Mouse (Mus musculus) adrenal gland, postnatal 25 days (tissue): ENCODE measurements at regions not wholly inside any gene's neighbourhood (a gene's known extent, or its start where the extent isn't known, plus 50 kb on each side); places are given as distances from the start of the nearest gene placed in this dataset.
"Not testable (repeated sequence)": the region's sequence is repeated elsewhere in the genome, so short reads cannot be mapped to it uniquely, and the experiment has no call there.

Experiments
- DNase-seq: peaks from one replicate; pipeline ENCODE4 v3.0.0; 2021; ENCODE audit warnings: mixed read lengths

GRCm38 (mm10) chr3:7811301-7811700, 1191.1 kb upstream of the 1700008P02Rik start:
- DNase-seq = not testable (repeated sequence)

- not testable (repeated sequence) for DNase-seq
Observed at GRCm38 (mm10) chr3:7805121-7805520, 1184.9 kb upstream of the 1700008P02Rik start.

GRCm38 (mm10) chr3:7804209-7804608, 1184.0 kb upstream of the 1700008P02Rik start:
- no peak for DNase-seq

GRCm38 (mm10) chr3:7799486-7799885, 1179.2 kb upstream of the 1700008P02Rik start:
- no peak for DNase-seq

GRCm38 (mm10) chr3:7787665-7788064, 1167.4 kb upstream of the 1700008P02Rik start:
- peak; percentile 3 for DNase-seq

- no peak for DNase-seq
Observed at GRCm38 (mm10) chr3:7785096-7785495, 1164.9 kb upstream of the 1700008P02Rik start.

GRCm38 (mm10) chr3:7755445-7755844, 1135.2 kb upstream of the 1700008P02Rik start:
- peak; percentile 35 for DNase-seq

- DNase-seq = no peak
Observed at GRCm38 (mm10) chr3:7713741-7714140, 1093.5 kb upstream of the 1700008P02Rik start.

- no peak for DNase-seq
Observed at GRCm38 (mm10) chr3:7713130-7713529, 1092.9 kb upstream of the 1700008P02Rik start.

- DNase-seq = no peak
Observed at GRCm38 (mm10) chr3:7712466-7712865, 1092.2 kb upstream of the 1700008P02Rik start.

GRCm38 (mm10) chr3:7708609-7709008, 1088.4 kb upstream of the 1700008P02Rik start:
- no peak for DNase-seq

GRCm38 (mm10) chr3:7683536-7683935, 1063.3 kb upstream of the 1700008P02Rik start:
- no peak for DNase-seq

GRCm38 (mm10) chr3:7682816-7683215, 1062.6 kb upstream of the 1700008P02Rik start:
- DNase-seq = not testable (repeated sequence)

- no peak for DNase-seq
Observed at GRCm38 (mm10) chr3:7682311-7682710, 1062.1 kb upstream of the 1700008P02Rik start.

- DNase-seq = peak; percentile 13
Observed at GRCm38 (mm10) chr3:7669956-7670355, 1049.7 kb upstream of the 1700008P02Rik start.

- not testable (repeated sequence) for DNase-seq
Observed at GRCm38 (mm10) chr3:7667851-7668250, 1047.6 kb upstream of the 1700008P02Rik start.

GRCm38 (mm10) chr3:7666391-7667142, 1046.3 kb upstream of the 1700008P02Rik start:
- not testable (repeated sequence) for DNase-seq
